8 mouse cellular contexts compared by ENCODE assay signal in genomic region chr10:116580591-116581358, GRCm38 (mm10). TPM values are rescaled to one million over a fixed set of nuclear protein-coding genes. Genes with fewer than 3 reads are reported as not detected.
DNase-seq lines count a peak whose midpoint lies in the region; ATAC-seq and TF ChIP-seq lines count a peak whose summit lies in the region.

No protein-coding gene starts in this region.

- peak overlapping the region; percentile 80 for H3K4me2 ChIP-seq in lung, postnatal 0 days (replicated peaks; ENCODE audit: low read depth, low read length)

- H3K27me3 ChIP-seq in ES-Bruce4 (ENCODE audit: control insufficient read depth, insufficient read depth, low read length, poor library complexity, severe bottlenecking) = no peaks in the 10 kb centered on the region
- H3K27me3 ChIP-seq in erythroblast, embryonic 14.5 days (ENCODE audit: control insufficient read depth) = no peaks in the 10 kb centered on the region
- H3K27me3 ChIP-seq in lung, postnatal 0 days (replicated peaks; ENCODE audit: insufficient read depth, low read length) = no peaks in the 10 kb centered on the region

- no peaks in the 10 kb centered on the region for H3K4me1 ChIP-seq in ES-Bruce4 (ENCODE audit: control insufficient read depth, insufficient read depth, low read length)
- peaks cover 32% of the 10 kb centered on the region for H3K4me1 ChIP-seq in erythroblast, embryonic 14.5 days (ENCODE audit: control insufficient read depth)
- no peaks in the 10 kb centered on the region; the same call in 1 of the 2 replicates for H3K4me1 ChIP-seq in lung, postnatal 0 days (ENCODE audit: insufficient read depth, low read depth, low read length)

- intact Hi-C loops in heart, postnatal 10 days (cut with DNase I) = loop anchor here (1.0 to 5.0 kb wide), 2 partner anchors 170 to 192 kb away; no protein-coding TSS in a partner anchor

- H3K9me3 ChIP-seq in ES-Bruce4 (replicated peaks; ENCODE audit: control insufficient read depth, insufficient read depth, low read length, poor library complexity, severe bottlenecking) = no peaks in the 10 kb centered on the region
- no peaks in the 10 kb centered on the region for H3K9me3 ChIP-seq in erythroblast, embryonic 14.5 days (ENCODE audit: control insufficient read depth, low read length)
- H3K9me3 ChIP-seq in lung, postnatal 0 days (ENCODE audit: low read length) = no peaks in the 10 kb centered on the region

- H3K27ac ChIP-seq in ES-Bruce4 (ENCODE audit: insufficient read depth, low read length) = peak overlapping the region; percentile 67
- peak overlapping the region; percentile 99 for H3K27ac ChIP-seq in lung, postnatal 0 days (ENCODE audit: low read length)

- peak overlapping the region; percentile 95 for H3K9ac ChIP-seq in ES-Bruce4 (ENCODE audit: low read depth, poor library complexity, severe bottlenecking)
- peak overlapping the region; percentile 89 for H3K9ac ChIP-seq in lung, postnatal 0 days (replicated peaks; ENCODE audit: low read depth)

- TF ChIP-seq EP300 in ES-Bruce4 (IDR thresholded peaks at IDR 0.05; ENCODE audit: insufficient read depth, low read depth, low read length) = no peak
- no peak for TF ChIP-seq EP300 in lung, postnatal 0 days (IDR thresholded peaks at IDR 0.05)

- peak; percentile 80 for ATAC-seq in lung, postnatal 0 days

- peak overlapping the region; percentile 98 for H3K4me3 ChIP-seq in ES-Bruce4 (ENCODE audit: low read depth, low read length)
- H3K4me3 ChIP-seq in erythroblast, embryonic 14.5 days (replicated peaks) = peak overlapping the region; percentile 96
- H3K4me3 ChIP-seq in lung, postnatal 0 days (ENCODE audit: low read depth, low read length) = peak overlapping the region; percentile 96

- DNase-seq in brain, adult 2 months (ENCODE audit: low read depth, low spot score) = peak; percentile 75
- peak; percentile 52 to 60 for DNase-seq in heart, postnatal 10 days
- peak; percentile 57 to 76 for DNase-seq in kidney, postnatal 4 days
- peak; percentile 74 for DNase-seq in lung, postnatal 0 days (ENCODE audit: low spot score)
- DNase-seq in ovary, postnatal 10 days (ENCODE audit: low spot score) = peak; percentile 13
- peak; percentile 73 for DNase-seq in thymus, postnatal 14 days

- no peak for TF ChIP-seq POLR2A in ES-Bruce4 (IDR thresholded peaks at IDR 0.05; ENCODE audit: insufficient read depth, low read length)

- WGBS in lung, postnatal 0 days = under 1% methylated on average over 40 of the region's 71 CpGs

- no peak for TF ChIP-seq CTCF in ES-Bruce4 (IDR thresholded peaks at IDR 0.05; ENCODE audit: low read depth, low read length)
- no peak for TF ChIP-seq CTCF in lung, postnatal 0 days (IDR thresholded peaks at IDR 0.05)

- H3K36me3 ChIP-seq in ES-Bruce4 (ENCODE audit: control insufficient read depth, insufficient read depth, low read length, poor library complexity, severe bottlenecking) = 0 out of 2 replicates have a peak, but pooled peaks cover 2% of the 10 kb centered on the region
- peaks cover 12% of the 10 kb centered on the region for H3K36me3 ChIP-seq in erythroblast, embryonic 14.5 days (ENCODE audit: control insufficient read depth)
- H3K36me3 ChIP-seq in lung, postnatal 0 days (ENCODE audit: insufficient read depth, low read length) = no peaks in the 10 kb centered on the region

RNA-seq across cellular contexts. Expression of gene Cnot2, which starts 0.5 kb away (rescaled TPM):
- 123 and 126 TPM in 2 replicates for polyA plus RNA-seq in ES-Bruce4 (2011; ENCODE audit: insufficient read depth, insufficient read length, low read depth, missing spikeins)
- 1.0 and 1.1 TPM in 2 replicates for polyA plus RNA-seq in erythroblast, embryonic 14.5 days (2012)
- total RNA-seq in heart, postnatal 10 days (2021) = 10 to 100 TPM; 58.5 to 66.3 TPM
- 47.3 and 55.7 TPM in 2 replicates for polyA plus RNA-seq in lung, postnatal 0 days (2015; fragmentation: Nextera tagmentation; extraction: Ambion mirVana)

Comparison
In these comparisons a context has a peak if more than half of its experiments do, and no peak if none do; other contexts are left out.
1. Peak in every context shown above with its lines: DNase-seq, ATAC-seq, H3K4me3 ChIP-seq and H3K27ac ChIP-seq.
2. DNase-seq: peak in every context shown above with its lines; median percentile 75 in brain, adult 2 months; 74 in lung, postnatal 0 days; 73 in thymus, postnatal 14 days; 66 in kidney, postnatal 4 days; 56 in heart, postnatal 10 days; 13 in ovary, postnatal 10 days.
3. RNA of gene Cnot2, which starts 0.5 kb away (polyA plus RNA-seq): 123 to 126 TPM in ES-Bruce4 and 47.3 to 55.7 TPM in lung, postnatal 0 days; 1.0 to 1.1 TPM in erythroblast, embryonic 14.5 days; every median in the first group is over 10 times any median in the second.